In genomic region chr3:116928994-116929393, GRCm38 (mm10) we compare ENCODE assay signal across 14 mouse cellular contexts. TPM values are rescaled to one million over a fixed set of nuclear protein-coding genes. Genes with fewer than 3 reads are reported as not detected.
A peak's percentile ranks its signal among the peaks of the same experiment; 100 is the strongest.
DNase-seq lines count a peak whose midpoint lies in the region; ATAC-seq lines count a peak whose summit lies in the region.
"Had no signal": no experiment of that assay in that cellular context is flagged by ENCODE, and none has a peak within 500 bp of the region (broad histone marks: within the 10 kb centered on the region; RNA-seq: fewer than 3 reads in every experiment).

No protein-coding gene starts in this region.

- no peaks in the 10 kb centered on the region for H3K9me3 ChIP-seq in heart, embryonic 12.5 days (replicated peaks)
- no peaks in the 10 kb centered on the region for H3K9me3 ChIP-seq in lung, embryonic 16.5 days (ENCODE audit: control insufficient read depth, low read length)
- H3K9me3 ChIP-seq: neural tube, embryonic 13.5 days had no signal

- H3K27ac ChIP-seq in heart, embryonic 12.5 days (ENCODE audit: poor library complexity, severe bottlenecking): no peak overlapping the region
- H3K27ac ChIP-seq in lung, embryonic 16.5 days (ENCODE audit: low read length): no peak overlapping the region
- H3K27ac ChIP-seq: neural tube, embryonic 13.5 days had no signal

- 72% methylated on average over 4 of the region's 4 CpGs for WGBS in heart, embryonic 12.5 days
- WGBS in lung, embryonic 16.5 days: 57% methylated on average over 4 of the region's 4 CpGs

- H3K4me1 ChIP-seq in heart, embryonic 12.5 days (replicated peaks): 0 out of 2 replicates have a peak, but pooled peaks cover 4% of the 10 kb centered on the region
- 0 out of 2 replicates have a peak, but pooled peaks cover 3% of the 10 kb centered on the region for H3K4me1 ChIP-seq in lung, embryonic 16.5 days (replicated peaks; ENCODE audit: control insufficient read depth, insufficient read depth, low read length)
- H3K4me1 ChIP-seq: neural tube, embryonic 13.5 days had no signal

- H3K4me3 ChIP-seq in heart, embryonic 12.5 days: no peak overlapping the region
- H3K4me3 ChIP-seq in lung, embryonic 16.5 days (ENCODE audit: low read length): no peak overlapping the region
- H3K4me3 ChIP-seq: neural tube, embryonic 13.5 days had no signal

- no peak overlapping the region for H3K9ac ChIP-seq in heart, embryonic 12.5 days
- H3K9ac ChIP-seq in lung, embryonic 16.5 days (ENCODE audit: low read length): no peak overlapping the region
- H3K9ac ChIP-seq: neural tube, embryonic 13.5 days had no signal

- no peak overlapping the region for H3K4me2 ChIP-seq in heart, embryonic 12.5 days
- H3K4me2 ChIP-seq in lung, embryonic 16.5 days (ENCODE audit: low read depth, low read length): no peak overlapping the region
- H3K4me2 ChIP-seq: neural tube, embryonic 13.5 days had no signal

- DNase-seq in heart, adult 18-20 months: peak; percentile 41 to 48
- peak; percentile 56 for DNase-seq in MN1 (ENCODE audit: low spot score)
- peak; percentile 46 for DNase-seq in gastrocnemius, postnatal 10 days
- no peak for DNase-seq in Muller cell, postnatal 12 days (ENCODE audit: inconsistent ontology term)
- DNase-seq in kidney, postnatal 14 days: no peak

- H3K27me3 ChIP-seq in heart, embryonic 12.5 days (replicated peaks): no peaks in the 10 kb centered on the region
- H3K27me3 ChIP-seq in lung, embryonic 16.5 days (ENCODE audit: control insufficient read depth, insufficient read depth, low read depth, low read length): peaks cover 6% of the 10 kb centered on the region
- H3K27me3 ChIP-seq: neural tube, embryonic 13.5 days had no signal

- ATAC-seq in heart, embryonic 12.5 days (ENCODE audit: insufficient number of reproducible peaks, low FRiP score): no peak
- ATAC-seq in lung, embryonic 16.5 days (ENCODE audit: low read depth): peak; percentile 93
- ATAC-seq in erythroid progenitor cell, adult 5-6 weeks (replicated peaks; ENCODE audit: low FRiP score, poor library complexity, severe bottlenecking): no peak
- ATAC-seq: CD4-positive, CD25-positive, alpha-beta regulatory T cell, adult 4 months had no signal

- no peaks in the 10 kb centered on the region; the same call in 1 of the 2 replicates for H3K36me3 ChIP-seq in heart, embryonic 12.5 days
- no peaks in the 10 kb centered on the region for H3K36me3 ChIP-seq in lung, embryonic 16.5 days (ENCODE audit: control insufficient read depth, insufficient read depth, low read length)
- H3K36me3 ChIP-seq: neural tube, embryonic 13.5 days had no signal

RNA-seq across cellular contexts. Expression of gene 4930455H04Rik, which starts 39.1 kb away (rescaled TPM):
- total RNA-seq in heart, adult 18-20 months (2021): under 1 TPM in 1 of 2 experiments, not detected in 1; 0.21 TPM
- polyA plus RNA-seq in heart, embryonic 12.5 days (2016; fragmentation: Nextera tagmentation; extraction: Ambion mirVana): not detected in 2 replicates
- under 1 TPM in 1 of 2 experiments, not detected in 1; 0.16 TPM for total RNA-seq in gastrocnemius, postnatal 10 days (2021)
- polyA plus RNA-seq in lung, embryonic 16.5 days (2015; fragmentation: Nextera tagmentation; extraction: Ambion mirVana): not detected in 2 replicates
- not detected in 2 replicates for total RNA-seq in erythroid progenitor cell, adult 5-6 weeks (2015; ENCODE audit: low replicate concordance)
- not detected in 2 replicates for total RNA-seq in erythroid progenitor cell, adult 5-6 weeks (2017; ENCODE audit: low replicate concordance)
- total RNA-seq: megakaryocyte-erythroid progenitor cell, adult 5-6 weeks had no signal
- polyA plus RNA-seq: CD4-positive, CD25-positive, alpha-beta regulatory T cell, adult 4 months; forebrain, embryonic 11.5 days; liver, adult 2 months; neural tube, embryonic 13.5 days; small intestine, adult 2 months had no signal

RNA-seq across cellular contexts. Expression of gene Palmd, which starts 39.8 kb away (rescaled TPM):
- total RNA-seq in heart, adult 18-20 months (2021): 10 to 100 TPM; 46.9 to 50.3 TPM
- 13.9 and 14.8 TPM in 2 replicates for polyA plus RNA-seq in heart, embryonic 12.5 days (2016; fragmentation: Nextera tagmentation; extraction: Ambion mirVana)
- total RNA-seq in gastrocnemius, postnatal 10 days (2021): 10 to 100 TPM; 31.0 to 39.0 TPM
- polyA plus RNA-seq in lung, embryonic 16.5 days (2015; fragmentation: Nextera tagmentation; extraction: Ambion mirVana): 9.8 and 11.7 TPM in 2 replicates
- total RNA-seq in erythroid progenitor cell, adult 5-6 weeks (2015; ENCODE audit: low replicate concordance): not detected in 2 replicates
- total RNA-seq in erythroid progenitor cell, adult 5-6 weeks (2017; ENCODE audit: low replicate concordance): 0.64 TPM in 1 of 2 replicates, not detected in the other
- total RNA-seq: megakaryocyte-erythroid progenitor cell, adult 5-6 weeks had no signal

Comparison
In these comparisons a context has a peak if more than half of its experiments do, and no peak if none do; other contexts are left out.
1. DNase-seq: peak in heart, adult 18-20 months (2 of 2), MN1 (single experiment) and gastrocnemius, postnatal 10 days (single experiment); none in Muller cell, postnatal 12 days (single experiment) and kidney, postnatal 14 days (single experiment).
2. RNA of gene Palmd, which starts 39.8 kb away (total RNA-seq): 46.9 to 50.3 TPM in heart, adult 18-20 months and 31.0 to 39.0 TPM in gastrocnemius, postnatal 10 days; 0.64 TPM in erythroid progenitor cell, adult 5-6 weeks; every median in the first group is over 10 times any median in the second.